13 mouse cellular contexts compared by ENCODE assay signal in the genomic region with DNA sequence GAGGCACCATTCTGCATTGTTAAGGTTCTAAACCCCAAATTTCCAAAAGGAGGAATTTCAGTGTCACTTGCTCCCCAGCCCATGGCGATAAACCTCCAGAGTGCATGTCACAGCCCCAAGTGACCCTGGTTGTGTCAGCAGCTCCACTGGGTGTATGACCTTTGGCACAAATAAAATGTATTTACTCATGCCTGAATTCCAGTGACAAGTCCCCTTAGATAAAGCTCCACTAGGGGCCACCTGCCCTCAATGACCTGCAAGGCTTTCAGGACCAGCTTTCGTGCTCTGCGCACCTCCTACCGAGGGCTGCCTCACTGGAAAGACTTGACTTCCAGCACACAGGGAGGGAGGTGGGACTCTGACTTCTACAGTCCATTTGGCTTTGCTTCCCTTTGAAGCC.
DNase-seq lines count a peak whose midpoint lies in the region; ATAC-seq and TF ChIP-seq lines count a peak whose summit lies in the region.
"Had no signal": no experiment of that assay in that cellular context is flagged by ENCODE, and none has a peak within 500 bp of the region (broad histone marks: within the 10 kb centered on the region; RNA-seq: fewer than 3 reads in every experiment).

No protein-coding gene starts in this region.

- no peaks in the 10 kb centered on the region for H3K9me3 ChIP-seq in heart, embryonic 10.5 days
- H3K9me3 ChIP-seq in kidney, embryonic 16.5 days (ENCODE audit: low read length) = no peaks in the 10 kb centered on the region
- no peaks in the 10 kb centered on the region for H3K9me3 ChIP-seq in liver, embryonic 16.5 days (replicated peaks; ENCODE audit: control insufficient read depth, low read length)
- no peaks in the 10 kb centered on the region for H3K9me3 ChIP-seq in lung, postnatal 0 days (ENCODE audit: low read length)
- H3K9me3 ChIP-seq: hindbrain, embryonic 15.5 days; midbrain, embryonic 15.5 days; neural tube, embryonic 12.5 days had no signal

- H3K27me3 ChIP-seq in heart, embryonic 10.5 days (ENCODE audit: insufficient read depth, poor library complexity, severe bottlenecking) = no peaks in the 10 kb centered on the region
- H3K27me3 ChIP-seq in kidney, embryonic 16.5 days (ENCODE audit: insufficient read depth, low read length) = no peaks in the 10 kb centered on the region
- no peaks in the 10 kb centered on the region for H3K27me3 ChIP-seq in liver, embryonic 16.5 days (ENCODE audit: control insufficient read depth, insufficient read depth, low read depth, low read length)
- no peaks in the 10 kb centered on the region for H3K27me3 ChIP-seq in lung, postnatal 0 days (replicated peaks; ENCODE audit: insufficient read depth, low read length)
- H3K27me3 ChIP-seq: hindbrain, embryonic 15.5 days; midbrain, embryonic 15.5 days; neural tube, embryonic 12.5 days had no signal

- 68% methylated on average over 4 of the region's 4 CpGs for WGBS in heart, embryonic 10.5 days
- WGBS in kidney, embryonic 16.5 days = 32% methylated on average over 4 of the region's 4 CpGs
- WGBS in liver, embryonic 16.5 days (ENCODE audit: insufficient replicate concordance) = 75% methylated on average over 4 of the region's 4 CpGs
- WGBS in lung, postnatal 0 days = 44% methylated on average over 4 of the region's 4 CpGs

- no peak overlapping the region for H3K9ac ChIP-seq in kidney, embryonic 16.5 days (replicated peaks; ENCODE audit: low read length)
- no peak overlapping the region for H3K9ac ChIP-seq in liver, embryonic 16.5 days (ENCODE audit: low read depth, low read length)
- H3K9ac ChIP-seq in lung, postnatal 0 days (replicated peaks; ENCODE audit: low read depth) = no peak overlapping the region
- H3K9ac ChIP-seq: hindbrain, embryonic 15.5 days; midbrain, embryonic 15.5 days; neural tube, embryonic 12.5 days had no signal

- no peak overlapping the region for H3K4me3 ChIP-seq in heart, embryonic 10.5 days
- no peak overlapping the region for H3K4me3 ChIP-seq in kidney, embryonic 16.5 days (ENCODE audit: low read length)
- H3K4me3 ChIP-seq in liver, embryonic 16.5 days (ENCODE audit: low read depth, low read length) = no peak overlapping the region
- no peak overlapping the region for H3K4me3 ChIP-seq in lung, postnatal 0 days (ENCODE audit: low read depth, low read length)
- H3K4me3 ChIP-seq: hindbrain, embryonic 15.5 days; midbrain, embryonic 15.5 days; neural tube, embryonic 12.5 days had no signal

- intact Hi-C loops in heart, postnatal 36 days (cut with DNase I) = no loop called here

- H3K27ac ChIP-seq in heart, embryonic 10.5 days = no peak overlapping the region
- H3K27ac ChIP-seq in kidney, embryonic 16.5 days (ENCODE audit: low read length) = peak overlapping the region; percentile 70; the same call in 1 of the 2 replicates
- no peak overlapping the region for H3K27ac ChIP-seq in liver, embryonic 16.5 days (ENCODE audit: low read length)
- no peak overlapping the region for H3K27ac ChIP-seq in lung, postnatal 0 days (ENCODE audit: low read length)
- H3K27ac ChIP-seq: hindbrain, embryonic 15.5 days; macrophage; midbrain, embryonic 15.5 days; neural tube, embryonic 12.5 days had no signal

- DNase-seq in heart, embryonic 10.5 days (ENCODE audit: low spot score) = peak; percentile 61
- no peak for DNase-seq in heart, postnatal 36 days
- peak; percentile 37 for DNase-seq in kidney, adult 11 months
- no peak for DNase-seq in cerebellum, adult 11 months
- DNase-seq in lung, postnatal 0 days (ENCODE audit: low spot score) = no peak
- DNase-seq: cerebellum, postnatal 10 days; thymus, postnatal 4 days had no signal

- H3K4me1 ChIP-seq in heart, embryonic 10.5 days = no peaks in the 10 kb centered on the region
- H3K4me1 ChIP-seq in kidney, embryonic 16.5 days (ENCODE audit: insufficient read depth, low read length) = peaks cover 29% of the 10 kb centered on the region
- no peaks in the 10 kb centered on the region for H3K4me1 ChIP-seq in liver, embryonic 16.5 days (ENCODE audit: control insufficient read depth, low read depth, low read length)
- no peaks in the 10 kb centered on the region for H3K4me1 ChIP-seq in lung, postnatal 0 days (ENCODE audit: insufficient read depth, low read depth, low read length)
- H3K4me1 ChIP-seq: hindbrain, embryonic 15.5 days; midbrain, embryonic 15.5 days; neural tube, embryonic 12.5 days had no signal

- no peak for TF ChIP-seq CTCF in lung, postnatal 0 days (IDR thresholded peaks at IDR 0.05)

- no peaks in the 10 kb centered on the region for H3K36me3 ChIP-seq in heart, embryonic 10.5 days
- no peaks in the 10 kb centered on the region for H3K36me3 ChIP-seq in kidney, embryonic 16.5 days (ENCODE audit: insufficient read depth, low read length)
- no peaks in the 10 kb centered on the region for H3K36me3 ChIP-seq in liver, embryonic 16.5 days (ENCODE audit: control insufficient read depth, insufficient read depth)
- H3K36me3 ChIP-seq in lung, postnatal 0 days (ENCODE audit: insufficient read depth, low read length) = no peaks in the 10 kb centered on the region
- H3K36me3 ChIP-seq: hindbrain, embryonic 15.5 days; midbrain, embryonic 15.5 days; neural tube, embryonic 12.5 days had no signal

- ATAC-seq in kidney, embryonic 16.5 days (ENCODE audit: low FRiP score, low TSS enrichment) = 0 out of 2 replicates have a peak, but pooled peaks have one; percentile 39
- peak; percentile 72 for ATAC-seq in liver, embryonic 16.5 days (ENCODE audit: low read depth)
- ATAC-seq in lung, postnatal 0 days = no peak
- ATAC-seq: midbrain, embryonic 15.5 days had no signal

- H3K4me2 ChIP-seq in kidney, embryonic 16.5 days (replicated peaks; ENCODE audit: low read depth, low read length) = 0 out of 2 replicates have a peak overlapping the region, but pooled peaks have one; percentile 11
- no peak overlapping the region for H3K4me2 ChIP-seq in liver, embryonic 16.5 days (ENCODE audit: low read depth, low read length)
- H3K4me2 ChIP-seq in lung, postnatal 0 days (replicated peaks; ENCODE audit: low read depth, low read length) = no peak overlapping the region
- H3K4me2 ChIP-seq: hindbrain, embryonic 15.5 days; midbrain, embryonic 15.5 days; neural tube, embryonic 12.5 days had no signal

- TF ChIP-seq EP300 in lung, postnatal 0 days (IDR thresholded peaks at IDR 0.05) = no peak

Comparison
In these comparisons a context has a peak if more than half of its experiments do, and no peak if none do; other contexts are left out.
1. DNase-seq: peak in heart, embryonic 10.5 days (single experiment) and kidney, adult 11 months (single experiment); none in heart, postnatal 36 days (0 of 2), cerebellum, adult 11 months (single experiment) and lung, postnatal 0 days (single experiment).